Mouse (Mus musculus): ENCODE results near the gene Bhlhe41. TPM values are rescaled to one million over a fixed set of nuclear protein-coding genes. Genes with fewer than 3 reads are reported as not detected.

Gene Bhlhe41
- polyA plus RNA-seq, 1 experiment from 2014 or later, result 0.63 TPM

- no peak overlapping the region for H3K27ac ChIP-seq (ENCODE audit: low read length)
- peak overlapping the region; percentile 51 for H3K4me2 ChIP-seq (ENCODE audit: low read depth, low read length)
- peaks cover 7% of the 10 kb centered on the region; the same call in 1 of the 2 replicates for H3K4me1 ChIP-seq (replicated peaks; ENCODE audit: control insufficient read depth, insufficient read depth, low read length)
- ATAC-seq (ENCODE audit: low read depth), result peak; percentile 66
- H3K27me3 ChIP-seq (ENCODE audit: control insufficient read depth, insufficient read depth, low read depth, low read length), result no peaks in the 10 kb centered on the region
- H3K9me3 ChIP-seq (ENCODE audit: control insufficient read depth, low read length), result no peaks in the 10 kb centered on the region
- H3K36me3 ChIP-seq (ENCODE audit: control insufficient read depth, insufficient read depth, low read length), result no peaks in the 10 kb centered on the region
- WGBS, result 9% methylated on average over 8 of the region's 8 CpGs
- H3K9ac ChIP-seq (ENCODE audit: low read length), result no peak overlapping the region
- peak overlapping the region; percentile 21; the same call in 1 of the 2 replicates for H3K4me3 ChIP-seq (ENCODE audit: low read length)
Measured at GRCm38 (mm10) chr6:145830117-145830516, 35.2 kb downstream of the Bhlhe41 start.

GRCm38 (mm10) chr6:145829062-145829835 is 36.1 kb downstream of the Bhlhe41 start:
- no peak for ATAC-seq (ENCODE audit: low read depth)
- no peak overlapping the region for H3K4me2 ChIP-seq (ENCODE audit: low read depth, low read length)

GRCm38 (mm10) chr6:145826305-145826704 is 39.1 kb downstream of the Bhlhe41 start:
- Histone ChIP-seq H3K9ac (ENCODE audit: low read length) (no peak overlapping the region), H3K27ac (ENCODE audit: low read length) (no peak overlapping the region), H3K4me3 (ENCODE audit: low read length) (no peak overlapping the region), H3K27me3 (ENCODE audit: control insufficient read depth, insufficient read depth, low read depth, low read length) (no peaks in the 10 kb centered on the region), H3K4me1 (replicated peaks; ENCODE audit: control insufficient read depth, insufficient read depth, low read length) (peaks cover 12% of the 10 kb centered on the region; the same call in 1 of the 2 replicates), H3K4me2 (ENCODE audit: low read depth, low read length) (no peak overlapping the region), H3K36me3 (ENCODE audit: control insufficient read depth, insufficient read depth, low read length) (no peaks in the 10 kb centered on the region), H3K9me3 (ENCODE audit: control insufficient read depth, low read length) (no peaks in the 10 kb centered on the region)
- no peak for ATAC-seq (ENCODE audit: low read depth)
- 88% methylated on average over 4 of the region's 4 CpGs for WGBS

More at GRCm38 (mm10) chr6:145829062-145829835, 36.1 kb downstream of the Bhlhe41 start:
- Histone ChIP-seq H3K36me3 (ENCODE audit: control insufficient read depth, insufficient read depth, low read length) (no peaks in the 10 kb centered on the region), H3K4me3 (ENCODE audit: low read length) (no peak overlapping the region), H3K27ac (ENCODE audit: low read length) (no peak overlapping the region), H3K27me3 (ENCODE audit: control insufficient read depth, insufficient read depth, low read depth, low read length) (no peaks in the 10 kb centered on the region), H3K9me3 (ENCODE audit: control insufficient read depth, low read length) (no peaks in the 10 kb centered on the region), H3K9ac (ENCODE audit: low read length) (no peak overlapping the region), H3K4me1 (replicated peaks; ENCODE audit: control insufficient read depth, insufficient read depth, low read length) (peaks cover 7% of the 10 kb centered on the region; the same call in 1 of the 2 replicates)
- WGBS, result 77% methylated on average over 16 of the region's 16 CpGs

GRCm38 (mm10) chr6:145823588-145824234 is 41.6 kb downstream of the Bhlhe41 start:
- Histone ChIP-seq H3K27me3 (ENCODE audit: control insufficient read depth, insufficient read depth, low read depth, low read length) (no peaks in the 10 kb centered on the region), H3K9ac (ENCODE audit: low read length) (no peak overlapping the region), H3K27ac (ENCODE audit: low read length) (no peak overlapping the region), H3K36me3 (ENCODE audit: control insufficient read depth, insufficient read depth, low read length) (0 out of 2 replicates have a peak, but pooled peaks cover 5% of the 10 kb centered on the region), H3K9me3 (ENCODE audit: control insufficient read depth, low read length) (no peaks in the 10 kb centered on the region), H3K4me1 (replicated peaks; ENCODE audit: control insufficient read depth, insufficient read depth, low read length) (peaks cover 5% of the 10 kb centered on the region; the same call in 1 of the 2 replicates), H3K4me2 (ENCODE audit: low read depth, low read length) (no peak overlapping the region), H3K4me3 (ENCODE audit: low read length) (no peak overlapping the region)
- WGBS, result 35% methylated on average over 5 of the region's 5 CpGs
- ATAC-seq (ENCODE audit: low read depth), result peak; percentile 56

- Histone ChIP-seq H3K27ac (ENCODE audit: low read length) (no peak overlapping the region), H3K4me2 (ENCODE audit: low read depth, low read length) (no peak overlapping the region), H3K9ac (ENCODE audit: low read length) (no peak overlapping the region), H3K36me3 (ENCODE audit: control insufficient read depth, insufficient read depth, low read length) (0 out of 2 replicates have a peak, but pooled peaks cover 10% of the 10 kb centered on the region), H3K4me3 (ENCODE audit: low read length) (no peak overlapping the region), H3K27me3 (ENCODE audit: control insufficient read depth, insufficient read depth, low read depth, low read length) (no peaks in the 10 kb centered on the region), H3K9me3 (ENCODE audit: control insufficient read depth, low read length) (no peaks in the 10 kb centered on the region), H3K4me1 (replicated peaks; ENCODE audit: control insufficient read depth, insufficient read depth, low read length) (peaks cover 5% of the 10 kb centered on the region; the same call in 1 of the 2 replicates)
- peak; percentile 92 for ATAC-seq (ENCODE audit: low read depth)
- WGBS, result 49% methylated on average over 6 of the region's 6 CpGs
Measured at GRCm38 (mm10) chr6:145823103-145823502, 42.3 kb downstream of the Bhlhe41 start.

- Histone ChIP-seq H3K4me3 (ENCODE audit: low read length) (no peak overlapping the region), H3K9me3 (ENCODE audit: control insufficient read depth, low read length) (no peaks in the 10 kb centered on the region), H3K4me1 (replicated peaks; ENCODE audit: control insufficient read depth, insufficient read depth, low read length) (peaks cover 5% of the 10 kb centered on the region; the same call in 1 of the 2 replicates), H3K4me2 (ENCODE audit: low read depth, low read length) (no peak overlapping the region), H3K9ac (ENCODE audit: low read length) (no peak overlapping the region), H3K27me3 (ENCODE audit: control insufficient read depth, insufficient read depth, low read depth, low read length) (no peaks in the 10 kb centered on the region), H3K27ac (ENCODE audit: low read length) (no peak overlapping the region), H3K36me3 (ENCODE audit: control insufficient read depth, insufficient read depth, low read length) (peaks cover 16% of the 10 kb centered on the region)
- ATAC-seq (ENCODE audit: low read depth), result no peak
- 61% methylated on average over 5 of the region's 5 CpGs for WGBS
Measured at GRCm38 (mm10) chr6:145822218-145822617, 43.1 kb downstream of the Bhlhe41 start.

- Histone ChIP-seq H3K36me3 (ENCODE audit: control insufficient read depth, insufficient read depth, low read length) (peaks cover 31% of the 10 kb centered on the region), H3K4me1 (replicated peaks; ENCODE audit: control insufficient read depth, insufficient read depth, low read length) (peaks cover 5% of the 10 kb centered on the region; the same call in 1 of the 2 replicates), H3K27ac (ENCODE audit: low read length) (no peak overlapping the region), H3K27me3 (ENCODE audit: control insufficient read depth, insufficient read depth, low read depth, low read length) (no peaks in the 10 kb centered on the region), H3K9ac (ENCODE audit: low read length) (no peak overlapping the region), H3K9me3 (ENCODE audit: control insufficient read depth, low read length) (no peaks in the 10 kb centered on the region), H3K4me2 (ENCODE audit: low read depth, low read length) (no peak overlapping the region), H3K4me3 (ENCODE audit: low read length) (no peak overlapping the region)
- 75% methylated on average over 9 of the region's 9 CpGs for WGBS
- no peak for ATAC-seq (ENCODE audit: low read depth)
Measured at GRCm38 (mm10) chr6:145819151-145819550, 46.2 kb downstream of the Bhlhe41 start.

- H3K4me2 ChIP-seq (ENCODE audit: low read depth, low read length), result no peak overlapping the region
- no peaks in the 10 kb centered on the region for H3K9me3 ChIP-seq (ENCODE audit: control insufficient read depth, low read length)
- H3K9ac ChIP-seq (ENCODE audit: low read length), result no peak overlapping the region
- WGBS, result 44% methylated on average over 15 of the region's 15 CpGs
- no peak for ATAC-seq (ENCODE audit: low read depth)
- no peaks in the 10 kb centered on the region for H3K27me3 ChIP-seq (ENCODE audit: control insufficient read depth, insufficient read depth, low read depth, low read length)
- peaks cover 32% of the 10 kb centered on the region for H3K36me3 ChIP-seq (ENCODE audit: control insufficient read depth, insufficient read depth, low read length)
- no peak overlapping the region for H3K27ac ChIP-seq (ENCODE audit: low read length)
- H3K4me3 ChIP-seq (ENCODE audit: low read length), result no peak overlapping the region
- no peaks in the 10 kb centered on the region; the same call in 1 of the 2 replicates for H3K4me1 ChIP-seq (replicated peaks; ENCODE audit: control insufficient read depth, insufficient read depth, low read length)
Measured at GRCm38 (mm10) chr6:145815200-145815599, 50.2 kb downstream of the Bhlhe41 start.

- Histone ChIP-seq H3K9me3 (ENCODE audit: control insufficient read depth, low read length) (no peaks in the 10 kb centered on the region), H3K9ac (ENCODE audit: low read length) (no peak overlapping the region), H3K4me3 (ENCODE audit: low read length) (no peak overlapping the region), H3K36me3 (ENCODE audit: control insufficient read depth, insufficient read depth, low read length) (peaks cover 11% of the 10 kb centered on the region), H3K27me3 (ENCODE audit: control insufficient read depth, insufficient read depth, low read depth, low read length) (no peaks in the 10 kb centered on the region), H3K4me1 (replicated peaks; ENCODE audit: control insufficient read depth, insufficient read depth, low read length) (peaks cover 5% of the 10 kb centered on the region; the same call in 1 of the 2 replicates), H3K4me2 (ENCODE audit: low read depth, low read length) (no peak overlapping the region), H3K27ac (ENCODE audit: low read length) (no peak overlapping the region)
- WGBS, result 72% methylated on average over 1 of the region's 1 CpGs
- ATAC-seq (ENCODE audit: low read depth), result no peak
Measured at GRCm38 (mm10) chr6:145811174-145811573, 54.2 kb downstream of the Bhlhe41 start.
